Mouse (Mus musculus): ENCODE measurements around the gene Myg1. TPM values are rescaled to one million over a fixed set of nuclear protein-coding genes. Genes with fewer than 3 reads are reported as not detected.
A peak's percentile ranks its signal among the peaks of the same experiment; 100 is the strongest.
"Not testable (repeated sequence)": the region's sequence is repeated elsewhere in the genome, so short reads cannot be mapped to it uniquely, and the experiment has no call there.

The Myg1 gene
- polyA plus RNA-seq, 1 experiment from 2014 or later, result 109 TPM

- no peaks in the 10 kb centered on the region for H3K9me3 ChIP-seq
- 87% methylated on average over 6 of the region's 6 CpGs for WGBS
- H3K4me3 ChIP-seq, result no peak overlapping the region
- peak overlapping the region; percentile 38; the same call in 1 of the 2 replicates for H3K9ac ChIP-seq
- H3K27me3 ChIP-seq, result no peaks in the 10 kb centered on the region
- no peak overlapping the region for H3K4me2 ChIP-seq
- peaks cover 91% of the 10 kb centered on the region for H3K36me3 ChIP-seq
- no peak for ATAC-seq (ENCODE audit: insufficient number of reproducible peaks, insufficient read depth, low FRiP score, low TSS enrichment, low read depth)
- H3K4me1 ChIP-seq, result no peaks in the 10 kb centered on the region
- H3K27ac ChIP-seq, result no peak overlapping the region
Observed at GRCm38 (mm10) chr15:102316263-102316662, 15.2 kb upstream of the Myg1 start.

- H3K4me1 ChIP-seq, result peaks cover 10% of the 10 kb centered on the region
- H3K9ac ChIP-seq, result no peak overlapping the region
- no peak overlapping the region for H3K27ac ChIP-seq
- no peak for ATAC-seq (ENCODE audit: insufficient number of reproducible peaks, insufficient read depth, low FRiP score, low TSS enrichment, low read depth)
- H3K4me2 ChIP-seq, result peak overlapping the region; percentile 80
- peaks cover 65% of the 10 kb centered on the region for H3K36me3 ChIP-seq
- no peaks in the 10 kb centered on the region for H3K27me3 ChIP-seq
- H3K4me3 ChIP-seq, result peak overlapping the region; percentile 12; the same call in 1 of the 2 replicates
- WGBS, result 77% methylated on average over 12 of the region's 12 CpGs
- H3K9me3 ChIP-seq, result no peaks in the 10 kb centered on the region
Observed at GRCm38 (mm10) chr15:102324654-102325473, 6.6 kb upstream of the Myg1 start.

- Histone ChIP-seq H3K4me2 (peak within 1 kb of the TSS; percentile 80), H3K4me1 (peaks cover 12% of the 10 kb centered on the region), H3K9me3 (no peaks in the 10 kb centered on the region), H3K27ac (peak within 1 kb of the TSS; percentile 85), H3K27me3 (no peaks in the 10 kb centered on the region), H3K9ac (peak within 1 kb of the TSS; percentile 84), H3K36me3 (peaks cover 64% of the 10 kb centered on the region), H3K4me3 (peak within 1 kb of the TSS; percentile 85)
- under 1% methylated on average over 40 of the region's 40 CpGs for WGBS
- ATAC-seq (ENCODE audit: insufficient number of reproducible peaks, insufficient read depth, low FRiP score, low TSS enrichment, low read depth), result peak; percentile 76
Observed at GRCm38 (mm10) chr15:102326022-102326576, 5.4 kb upstream of the Myg1 start, which contains the start of gene Pfdn5. Gene Pfdn5 (plus strand): TSS chr15:102326116.

- Histone ChIP-seq H3K4me1 (peaks cover 16% of the 10 kb centered on the region), H3K36me3 (peaks cover 58% of the 10 kb centered on the region), H3K4me3 (peak overlapping the region; percentile 85), H3K4me2 (peak overlapping the region; percentile 80), H3K9me3 (no peaks in the 10 kb centered on the region), H3K27me3 (no peaks in the 10 kb centered on the region), H3K9ac (peak overlapping the region; percentile 84), H3K27ac (no peak overlapping the region)
- no peak for ATAC-seq (ENCODE audit: insufficient number of reproducible peaks, insufficient read depth, low FRiP score, low TSS enrichment, low read depth)
- 68% methylated on average over 8 of the region's 8 CpGs for WGBS
Observed at GRCm38 (mm10) chr15:102326892-102327291, 4.6 kb upstream of the Myg1 start.

- Histone ChIP-seq H3K4me3 (no peak overlapping the region), H3K27ac (no peak overlapping the region), H3K9me3 (no peaks in the 10 kb centered on the region), H3K27me3 (no peaks in the 10 kb centered on the region), H3K4me1 (peaks cover 20% of the 10 kb centered on the region), H3K4me2 (no peak overlapping the region), H3K36me3 (peaks cover 80% of the 10 kb centered on the region), H3K9ac (no peak overlapping the region)
- no peak for ATAC-seq (ENCODE audit: insufficient number of reproducible peaks, insufficient read depth, low FRiP score, low TSS enrichment, low read depth)
- 83% methylated on average over 8 of the region's 8 CpGs for WGBS
Observed at GRCm38 (mm10) chr15:102335254-102335653, 3.7 kb downstream of the Myg1 start.

GRCm38 (mm10) chr15:102335925-102336324 lies 4.4 kb downstream of the Myg1 start:
- H3K27ac ChIP-seq; H3K9ac ChIP-seq; H3K9me3 ChIP-seq; H3K4me2 ChIP-seq; ATAC-seq (ENCODE audit: insufficient number of reproducible peaks, insufficient read depth, low FRiP score, low TSS enrichment, low read depth); H3K27me3 ChIP-seq; H3K4me3 ChIP-seq: not testable (repeated sequence)
- Histone ChIP-seq H3K36me3 (peaks cover 77% of the 10 kb centered on the region), H3K4me1 (peaks cover 19% of the 10 kb centered on the region)
- 87% methylated on average over 5 of the region's 5 CpGs for WGBS

- Histone ChIP-seq H3K27ac (no peak overlapping the region), H3K4me2 (no peak overlapping the region), H3K4me3 (no peak overlapping the region), H3K4me1 (peaks cover 14% of the 10 kb centered on the region), H3K27me3 (no peaks in the 10 kb centered on the region), H3K9me3 (no peaks in the 10 kb centered on the region), H3K9ac (no peak overlapping the region), H3K36me3 (peaks cover 81% of the 10 kb centered on the region)
- no peak for ATAC-seq (ENCODE audit: insufficient number of reproducible peaks, insufficient read depth, low FRiP score, low TSS enrichment, low read depth)
- 94% methylated on average over 4 of the region's 4 CpGs for WGBS
Observed at GRCm38 (mm10) chr15:102336946-102337345, 5.4 kb downstream of the Myg1 start.

GRCm38 (mm10) chr15:102339612-102340011 lies 8.1 kb downstream of the Myg1 start:
- Histone ChIP-seq H3K4me1 (no peaks in the 10 kb centered on the region), H3K9me3 (no peaks in the 10 kb centered on the region), H3K27ac (no peak overlapping the region), H3K27me3 (no peaks in the 10 kb centered on the region), H3K4me3 (no peak overlapping the region), H3K36me3 (peaks cover 79% of the 10 kb centered on the region), H3K9ac (no peak overlapping the region), H3K4me2 (no peak overlapping the region)
- 71% methylated on average over 5 of the region's 5 CpGs for WGBS
- no peak for ATAC-seq (ENCODE audit: insufficient number of reproducible peaks, insufficient read depth, low FRiP score, low TSS enrichment, low read depth)

GRCm38 (mm10) chr15:102341580-102341979 lies 10.1 kb downstream of the Myg1 start:
- Histone ChIP-seq H3K4me2 (no peak overlapping the region), H3K27ac (no peak overlapping the region), H3K4me1 (no peaks in the 10 kb centered on the region), H3K4me3 (no peak overlapping the region), H3K36me3 (peaks cover 80% of the 10 kb centered on the region), H3K9me3 (no peaks in the 10 kb centered on the region), H3K9ac (no peak overlapping the region), H3K27me3 (no peaks in the 10 kb centered on the region)
- no peak for ATAC-seq (ENCODE audit: insufficient number of reproducible peaks, insufficient read depth, low FRiP score, low TSS enrichment, low read depth)
- 15% methylated on average over 1 of the region's 1 CpGs for WGBS

GRCm38 (mm10) chr15:102344490-102344889 lies 13.0 kb downstream of the Myg1 start:
- H3K27ac ChIP-seq, result no peak overlapping the region
- no peaks in the 10 kb centered on the region for H3K9me3 ChIP-seq
- no peaks in the 10 kb centered on the region for H3K27me3 ChIP-seq
- no peaks in the 10 kb centered on the region for H3K4me1 ChIP-seq
- H3K9ac ChIP-seq, result no peak overlapping the region
- peaks cover 64% of the 10 kb centered on the region for H3K36me3 ChIP-seq
- H3K4me3 ChIP-seq, result no peak overlapping the region
- WGBS, result 94% methylated on average over 3 of the region's 3 CpGs
- H3K4me2 ChIP-seq, result no peak overlapping the region
- no peak for ATAC-seq (ENCODE audit: insufficient number of reproducible peaks, insufficient read depth, low FRiP score, low TSS enrichment, low read depth)

GRCm38 (mm10) chr15:102346444-102346843 lies 14.9 kb downstream of the Myg1 start:
- Histone ChIP-seq H3K27me3 (no peaks in the 10 kb centered on the region), H3K9ac (no peak overlapping the region), H3K4me2 (no peak overlapping the region), H3K27ac (no peak overlapping the region), H3K4me1 (peaks cover 11% of the 10 kb centered on the region), H3K36me3 (peaks cover 50% of the 10 kb centered on the region), H3K4me3 (no peak overlapping the region), H3K9me3 (no peaks in the 10 kb centered on the region)
- 88% methylated on average over 4 of the region's 4 CpGs for WGBS
- ATAC-seq (ENCODE audit: insufficient number of reproducible peaks, insufficient read depth, low FRiP score, low TSS enrichment, low read depth), result no peak
